Mouse (Mus musculus) heart, embryonic 11.5 days (tissue): ENCODE data around the gene Prdm8. TPM values are rescaled to one million over a fixed set of nuclear protein-coding genes. Genes with fewer than 3 reads are reported as not detected.

ENCODE experiments used
- ATAC-seq: fragments of 200-750 bp; cut with Nextera tagmentation; replicated peaks from 2 replicates; pipeline ENCODE4 v1.8.0; 2017; ENCODE audit warnings: moderate library complexity; ENCODE audit not compliant: insufficient number of reproducible peaks, low FRiP score, low TSS enrichment
- H3K27ac ChIP-seq: fragments of 300-500 bp; sonication (generic); 2 replicates; pipeline ENCODE4 v1.5.1; 2014; ENCODE audit warnings: mild to moderate bottlenecking, low read depth, low read length
- H3K27me3 ChIP-seq: fragments of 300-500 bp; sonication (generic); 2 replicates; pipeline ENCODE4 v1.6.1; 2014; ENCODE audit warnings: mild to moderate bottlenecking, low read length, mixed read lengths; ENCODE audit not compliant: control insufficient read depth, insufficient read depth
- H3K36me3 ChIP-seq: fragments of 300-500 bp; sonication (generic); 2 replicates; pipeline ENCODE4 v1.6.1; 2014; ENCODE audit warnings: mild to moderate bottlenecking, low read length, moderate library complexity, mixed read lengths; ENCODE audit not compliant: control insufficient read depth, insufficient read depth
- H3K4me1 ChIP-seq: fragments of 300-500 bp; sonication (generic); 2 replicates; pipeline ENCODE4 v1.6.1; 2014; ENCODE audit warnings: low read length; ENCODE audit not compliant: control insufficient read depth, insufficient read depth
- H3K4me2 ChIP-seq: fragments of 300-500 bp; sonication (generic); 2 replicates; pipeline ENCODE4 v1.6.1; 2014; ENCODE audit warnings: mild to moderate bottlenecking, moderate library complexity
- H3K4me3 ChIP-seq: fragments of 300-500 bp; sonication (generic); 2 replicates; pipeline ENCODE4 v1.5.1; 2014; ENCODE audit warnings: low read depth, low read length
- H3K9ac ChIP-seq: fragments of 300-500 bp; sonication (generic); 2 replicates; pipeline ENCODE4 v1.6.1; 2014; ENCODE audit warnings: mild to moderate bottlenecking, low read depth, low read length, moderate library complexity
- H3K9me3 ChIP-seq: fragments of 300-500 bp; sonication (generic); replicated peaks from 2 replicates; pipeline ENCODE4 v1.6.1; 2016; ENCODE audit warnings: low read length; ENCODE audit not compliant: control insufficient read depth
- WGBS: fragments of 180-500 bp; shearing (Covaris S2); extraction: QIAGEN DNeasy Blood & Tissue Kit; methylation state at CpG from one replicate; pipeline ENCODE4 v1.1.7; 2014; ENCODE audit not compliant: insufficient replicate concordance; 5-methylcytosine and 5-hydroxymethylcytosine counted together
- polyA plus RNA-seq: library from polyadenylated mRNA; unstranded; fragments of >200 nt; fragmentation: Nextera tagmentation; extraction: Ambion mirVana; gene quantifications from 2 replicates; pipeline ENCODE4 v1.2.1, GENCODE M21; 2014

Prdm8 gene
- polyA plus RNA-seq, 1 experiment from 2014 or later, result not detected

- ATAC-seq, result no peak
- Histone ChIP-seq H3K36me3 (no peaks in the 10 kb centered on the region), H3K4me2 (no peak overlapping the region), H3K27me3 (no peaks in the 10 kb centered on the region), H3K27ac (no peak overlapping the region), H3K9me3 (no peaks in the 10 kb centered on the region), H3K4me3 (no peak overlapping the region), H3K9ac (no peak overlapping the region), H3K4me1 (no peaks in the 10 kb centered on the region)
- 78% methylated on average over 2 of the region's 2 CpGs for WGBS
Observed at GRCm38 (mm10) chr5:98226710-98227109, 59.7 kb downstream of the Prdm8 start.

- no peaks in the 10 kb centered on the region for H3K4me1 ChIP-seq
- no peak overlapping the region for H3K27ac ChIP-seq
- H3K36me3 ChIP-seq, result no peaks in the 10 kb centered on the region
- no peaks in the 10 kb centered on the region for H3K27me3 ChIP-seq
- 73% methylated on average over 6 of the region's 6 CpGs for WGBS
- no peak overlapping the region for H3K9ac ChIP-seq
- no peaks in the 10 kb centered on the region for H3K9me3 ChIP-seq
- no peak overlapping the region for H3K4me2 ChIP-seq
- ATAC-seq, result no peak
- H3K4me3 ChIP-seq, result no peak overlapping the region
Observed at GRCm38 (mm10) chr5:98229456-98229855, 62.5 kb downstream of the Prdm8 start.

- Histone ChIP-seq H3K4me1 (no peaks in the 10 kb centered on the region), H3K27me3 (no peaks in the 10 kb centered on the region), H3K4me2 (no peak overlapping the region), H3K36me3 (no peaks in the 10 kb centered on the region), H3K4me3 (no peak overlapping the region), H3K9me3 (no peaks in the 10 kb centered on the region), H3K9ac (no peak overlapping the region), H3K27ac (no peak overlapping the region)
- no peak for ATAC-seq
- WGBS, result 74% methylated on average over 6 of the region's 6 CpGs
Observed at GRCm38 (mm10) chr5:98238466-98238865, 71.5 kb downstream of the Prdm8 start.

Other genes starting within 250 kb of the Prdm8 start
- 44.6 and 51.7 TPM in 2 replicates for gene Antxr2, start 136.2 kb upstream of the Prdm8 start, polyA plus RNA-seq
- 1.4 and 1.8 TPM in 2 replicates for gene Fgf5, start 87.0 kb downstream of the Prdm8 start, polyA plus RNA-seq
- gene Cfap299, start 162.1 kb downstream of the Prdm8 start, polyA plus RNA-seq, result not detected in 2 replicates